Mouse (Mus musculus) erythroblast, embryonic 14.5 days (primary cell): ENCODE data around the gene Tmem136.

Experiments
- GATA1 ChIP-seq: IDR thresholded peaks from 2 replicates; pipeline ENCODE4 v1.6.1; 2012; ENCODE audit warnings: low read length, inconsistent platforms, mixed read lengths
- TAL1 ChIP-seq: IDR thresholded peaks from 3 replicates; pipeline ENCODE4 v1.6.1; 2012; ENCODE audit warnings: low read length, inconsistent platforms, mixed read lengths

DNA sequence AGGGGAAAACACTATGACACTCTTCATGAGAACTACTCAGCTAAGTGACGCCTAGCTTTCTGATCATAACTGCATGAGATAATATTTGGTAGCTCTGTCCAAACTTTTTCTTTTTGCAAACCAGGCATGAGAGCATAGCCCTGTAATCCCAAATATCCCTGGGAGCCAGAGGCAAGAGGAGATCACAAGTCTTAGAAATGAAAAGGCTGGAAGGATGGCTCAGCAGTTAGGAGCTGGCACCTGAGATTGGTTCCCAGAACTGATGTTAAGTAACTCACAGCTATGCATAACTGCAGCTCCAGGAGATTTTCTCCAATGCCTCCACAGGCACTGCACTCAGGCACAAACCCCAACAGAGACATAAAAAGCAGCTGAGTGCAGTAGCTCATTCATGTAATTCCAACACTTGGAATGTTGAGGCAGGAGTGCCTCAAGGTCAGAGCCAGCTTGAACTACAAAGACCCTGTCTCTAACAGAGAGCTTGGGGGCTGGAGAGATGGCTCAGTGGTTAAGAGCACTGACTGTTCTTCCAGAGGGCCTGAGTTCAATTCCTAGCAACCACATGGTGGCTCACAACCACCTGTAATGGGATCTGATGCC is 30.6 kb downstream of the Tmem136 start:
- TF ChIP-seq GATA1 = no peak
- TF ChIP-seq TAL1 = no peak
